Mouse (Mus musculus): ENCODE data around the gene Por.

Gene Por

GRCm38 (mm10) chr5:135780331-135780730 is 110.5 kb downstream of the Por start:
- no peak for DNase-seq

GRCm38 (mm10) chr5:135782901-135783300 is 113.1 kb downstream of the Por start:
- no peak for DNase-seq

Measured in kidney, adult 18-20 months (tissue).